Mouse (Mus musculus): Measurements from ENCODE around the gene 9230113P08Rik. TPM values are rescaled to one million over a fixed set of nuclear protein-coding genes. Genes with fewer than 3 reads are reported as not detected.
"Not testable (repeated sequence)": the region's sequence is repeated elsewhere in the genome, so short reads cannot be mapped to it uniquely, and the experiment has no call there.

Gene 9230113P08Rik
- polyA plus RNA-seq (2012), result not detected in 2 replicates

DNA sequence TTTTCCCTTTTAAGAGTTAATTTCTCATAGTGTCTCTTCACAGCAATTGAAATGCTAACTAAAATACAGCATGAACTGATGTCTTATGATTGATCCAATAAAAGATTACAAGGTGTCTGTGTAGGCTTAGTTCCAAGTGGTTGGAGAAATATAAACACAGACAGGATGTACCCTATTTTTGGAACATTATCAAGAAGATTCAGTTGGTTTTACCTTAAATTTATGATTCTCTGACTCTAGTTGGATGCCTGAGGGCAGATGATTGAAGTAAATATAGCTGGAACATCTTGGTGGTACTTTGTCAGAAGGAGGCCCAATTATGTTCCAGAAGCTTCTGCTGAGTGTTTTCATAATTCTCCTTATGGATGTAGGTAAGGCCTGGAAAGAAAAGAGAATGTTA, at the start of gene 9230113P08Rik:
TSS of gene 9230113P08Rik (plus strand) at position 301 of the 400 bp plus-strand sequence.
- TF ChIP-seq GATA1 (IDR thresholded peaks at IDR 0.05; ENCODE audit: low read length), result not testable (repeated sequence)

DNA sequence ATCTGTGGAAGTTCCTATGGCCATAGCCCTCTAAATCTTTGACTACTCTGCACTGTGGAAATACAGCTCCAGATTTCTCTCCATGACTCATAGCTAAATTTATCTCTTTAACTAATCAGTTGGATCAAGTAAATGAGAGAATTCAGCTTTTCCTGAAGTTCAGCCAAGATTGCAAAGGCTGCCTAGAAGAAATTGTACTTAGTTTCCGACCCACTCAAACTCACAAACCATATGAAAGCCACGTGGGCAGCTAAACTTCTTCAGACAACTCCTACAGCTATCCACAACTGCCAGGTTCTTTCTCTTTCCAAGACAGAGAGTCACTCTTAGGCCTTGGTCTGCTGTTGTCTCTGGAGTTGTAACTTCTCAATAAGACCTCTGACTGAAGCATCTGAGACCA, 3.7 kb upstream of the 9230113P08Rik start:
- TF ChIP-seq GATA1 (IDR thresholded peaks at IDR 0.05; ENCODE audit: low read length), result no peak

DNA sequence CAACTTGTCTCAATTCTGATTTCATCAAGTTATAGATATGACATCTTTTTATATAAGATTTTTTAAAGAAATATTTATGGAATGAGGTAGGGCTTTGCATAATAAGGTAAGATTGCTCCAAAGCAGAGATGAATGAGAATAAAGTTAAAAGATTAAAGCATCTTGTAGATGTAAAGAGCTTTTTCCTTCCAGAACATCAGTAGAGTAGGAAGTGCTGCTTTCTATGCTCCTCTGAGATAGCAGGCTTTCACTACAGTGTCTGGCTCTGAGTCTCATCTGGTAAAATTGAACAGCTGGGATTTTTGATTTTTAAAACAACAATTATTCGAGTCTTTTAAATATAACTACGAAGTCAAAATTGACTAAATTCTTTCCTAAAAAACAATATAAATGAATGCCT, 22.6 kb downstream of the 9230113P08Rik start:
- TF ChIP-seq GATA1 (IDR thresholded peaks at IDR 0.05; ENCODE audit: low read length), result no peak

Other genes with a start within 250 kb of the 9230113P08Rik start
- not detected in 2 replicates for gene Pate1, start 221.0 kb upstream of the 9230113P08Rik start, polyA plus RNA-seq (2012)
- gene Gm17677, start 167.4 kb upstream of the 9230113P08Rik start, polyA plus RNA-seq (2012), result not detected in 2 replicates
- not detected in 2 replicates for gene Gm17727, start 130.3 kb upstream of the 9230113P08Rik start, polyA plus RNA-seq (2012)
- gene Gm27235, start 118.3 kb upstream of the 9230113P08Rik start, polyA plus RNA-seq (2012), result not detected in 2 replicates
- gene D730048I06Rik, start 118.3 kb upstream of the 9230113P08Rik start, polyA plus RNA-seq (2012), result not detected in 2 replicates
- not detected in 2 replicates for gene 9230110F15Rik, start 64.3 kb upstream of the 9230113P08Rik start, polyA plus RNA-seq (2012)
- not detected in 2 replicates for gene Gm5916, start 220.4 kb downstream of the 9230113P08Rik start, polyA plus RNA-seq (2012)

Measured in G1E-ER4 (cell line).